Mouse (Mus musculus): ENCODE results near the gene Sf3b4.

DNA sequence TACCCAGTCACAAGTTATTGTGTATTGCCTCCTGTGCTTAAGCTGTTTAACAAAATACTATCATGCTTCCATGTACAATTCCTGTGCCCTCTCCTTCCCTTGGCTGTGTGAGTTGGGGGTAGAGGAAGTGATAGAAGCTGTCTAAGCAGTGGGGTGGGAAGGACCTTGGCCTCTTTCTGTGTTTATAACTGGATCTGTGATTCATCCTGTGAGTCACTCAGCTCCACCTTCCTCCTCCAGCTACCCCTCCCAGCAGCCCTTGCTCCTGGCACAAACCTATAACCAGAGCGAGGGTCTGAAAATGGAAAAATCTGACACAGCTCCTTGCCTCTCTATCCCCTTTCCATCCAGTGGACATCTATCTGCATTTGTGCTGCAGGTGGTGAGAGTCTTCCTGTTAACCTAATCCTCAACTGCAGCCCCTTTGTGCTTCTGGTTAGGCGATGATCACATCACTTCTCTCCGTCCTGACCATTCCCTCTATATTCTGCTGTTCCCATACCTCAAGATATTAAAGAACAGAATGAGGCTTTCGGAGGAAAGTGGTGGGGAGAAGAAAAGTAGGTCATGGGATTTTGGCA lies 11.8 kb upstream of the Sf3b4 start:
- TF ChIP-seq HCFC1 (IDR thresholded peaks at IDR 0.05; ENCODE audit: borderline replicate concordance, insufficient read depth, low read length) (no peak), ZNF384 (IDR thresholded peaks at IDR 0.05; ENCODE audit: low read depth, low read length) (no peak)
